Mouse (Mus musculus): Measurements from ENCODE around the gene Dph5.

GRCm38 (mm10) chr3:115855576-115855975 lies 32.1 kb upstream of the Dph5 start:
- TF ChIP-seq CTCF (IDR thresholded peaks at IDR 0.05; ENCODE audit: control insufficient read depth, insufficient read depth, low read length) (no peak), POLR2A (IDR thresholded peaks at IDR 0.05; ENCODE audit: borderline replicate concordance, control insufficient read depth, low read depth, low read length) (no peak)
